Mouse (Mus musculus): ENCODE measurements around the gene Dnah1.

- no peak for TF ChIP-seq CTCF (IDR thresholded peaks at IDR 0.05; ENCODE audit: low read depth)
- TF ChIP-seq EP300 (IDR thresholded peaks at IDR 0.05; ENCODE audit: low read depth), result no peak
These were observed 111.8 kb downstream of the Dnah1 start for GRCm38 (mm10) chr14:31211854-31212253.
